Mouse (Mus musculus) forebrain, embryonic 15.5 days (tissue): Measurements from ENCODE around the gene Sec14l1. TPM values are rescaled to one million over a fixed set of nuclear protein-coding genes. Genes with fewer than 3 reads are reported as not detected.

ENCODE experiments used
- ATAC-seq: fragments of 200-750 bp; cut with Nextera tagmentation; replicated peaks from 2 replicates; pipeline ENCODE4 v1.8.0; 2017; ENCODE audit warnings: mild to moderate bottlenecking, moderate TSS enrichment, moderate library complexity
- H3K27ac ChIP-seq: fragments of 300-500 bp; sonication (generic); replicated peaks from 2 replicates; pipeline ENCODE4 v1.5.1; 2015; ENCODE audit warnings: mild to moderate bottlenecking, inconsistent platforms
- H3K27me3 ChIP-seq: fragments of 300-500 bp; sonication (generic); 2 replicates; pipeline ENCODE4 v1.6.1; 2015; ENCODE audit warnings: inconsistent platforms
- H3K36me3 ChIP-seq: fragments of 300-500 bp; sonication (generic); 2 replicates; pipeline ENCODE4 v1.6.1; 2015; ENCODE audit warnings: mild to moderate bottlenecking, inconsistent platforms
- H3K4me1 ChIP-seq: fragments of 300-500 bp; sonication (generic); 2 replicates; pipeline ENCODE4 v1.6.1; 2015; ENCODE audit warnings: inconsistent platforms
- H3K4me2 ChIP-seq: fragments of 300-500 bp; sonication (generic); replicated peaks from 2 replicates; pipeline ENCODE4 v1.6.1; 2015; ENCODE audit warnings: mild to moderate bottlenecking, inconsistent platforms
- H3K4me3 ChIP-seq: fragments of 300-500 bp; sonication (generic); 2 replicates; pipeline ENCODE4 v1.5.1; 2015; ENCODE audit warnings: mild to moderate bottlenecking, inconsistent platforms
- H3K9ac ChIP-seq: fragments of 300-500 bp; sonication (generic); replicated peaks from 2 replicates; pipeline ENCODE4 v1.6.1; 2015; ENCODE audit warnings: mild to moderate bottlenecking, inconsistent platforms
- H3K9me3 ChIP-seq: fragments of 300-500 bp; sonication (generic); 2 replicates; pipeline ENCODE4 v1.6.1; 2016; ENCODE audit warnings: inconsistent platforms
- whole genome bisulfite sequencing: fragments of 180-500 bp; shearing (Covaris S2); methylation state at CpG from one replicate; pipeline ENCODE4 v1.1.7; 2015; ENCODE audit warnings: mixed read lengths; 5-methylcytosine and 5-hydroxymethylcytosine counted together
- polyA plus RNA-seq: library from polyadenylated mRNA; unstranded; fragments of >200 nt; fragmentation: Nextera tagmentation; extraction: Ambion mirVana; gene quantifications from 2 replicates; pipeline ENCODE4 v1.2.1, GENCODE M21; 2015

The Sec14l1 gene
- polyA plus RNA-seq, 1 experiment from 2014 or later, result 76.8 TPM

DNA sequence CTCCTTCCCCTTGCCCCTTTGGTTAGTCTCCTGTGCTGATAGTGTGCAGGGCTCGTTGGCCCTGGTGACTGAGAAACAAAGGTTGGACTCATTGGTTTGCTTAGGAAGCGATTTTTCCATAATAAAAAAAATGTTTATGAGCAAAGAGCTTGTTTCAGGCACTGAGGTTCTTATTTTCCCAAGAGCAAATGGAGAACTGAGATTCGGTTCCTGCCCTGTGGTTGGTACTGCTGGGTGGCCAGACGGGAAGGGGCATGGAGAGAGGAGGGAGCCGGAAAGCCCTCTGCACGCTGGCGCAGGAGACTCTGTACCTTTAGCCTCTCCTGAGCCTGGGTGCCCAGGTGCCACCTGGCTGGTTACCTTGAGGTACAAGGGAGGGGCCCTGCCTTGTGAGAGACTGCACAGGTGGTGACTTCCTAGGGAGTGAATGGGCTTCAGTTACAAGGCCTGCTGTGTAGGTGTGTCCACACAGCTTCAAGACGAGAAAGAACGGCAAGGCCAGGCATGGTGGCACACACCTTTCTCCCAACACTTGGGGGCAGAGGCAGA lies 23.3 kb downstream of the Sec14l1 start:
- Histone ChIP-seq H3K27ac (no peak overlapping the region), H3K4me1 (peaks cover 27% of the 10 kb centered on the region), H3K36me3 (peaks cover 10% of the 10 kb centered on the region), H3K9me3 (no peaks in the 10 kb centered on the region), H3K4me3 (no peak overlapping the region), H3K27me3 (no peaks in the 10 kb centered on the region), H3K4me2 (no peak overlapping the region), H3K9ac (no peak overlapping the region)
- WGBS, result 88% methylated on average over 9 of the region's 9 CpGs
- ATAC-seq, result no peak

DNA sequence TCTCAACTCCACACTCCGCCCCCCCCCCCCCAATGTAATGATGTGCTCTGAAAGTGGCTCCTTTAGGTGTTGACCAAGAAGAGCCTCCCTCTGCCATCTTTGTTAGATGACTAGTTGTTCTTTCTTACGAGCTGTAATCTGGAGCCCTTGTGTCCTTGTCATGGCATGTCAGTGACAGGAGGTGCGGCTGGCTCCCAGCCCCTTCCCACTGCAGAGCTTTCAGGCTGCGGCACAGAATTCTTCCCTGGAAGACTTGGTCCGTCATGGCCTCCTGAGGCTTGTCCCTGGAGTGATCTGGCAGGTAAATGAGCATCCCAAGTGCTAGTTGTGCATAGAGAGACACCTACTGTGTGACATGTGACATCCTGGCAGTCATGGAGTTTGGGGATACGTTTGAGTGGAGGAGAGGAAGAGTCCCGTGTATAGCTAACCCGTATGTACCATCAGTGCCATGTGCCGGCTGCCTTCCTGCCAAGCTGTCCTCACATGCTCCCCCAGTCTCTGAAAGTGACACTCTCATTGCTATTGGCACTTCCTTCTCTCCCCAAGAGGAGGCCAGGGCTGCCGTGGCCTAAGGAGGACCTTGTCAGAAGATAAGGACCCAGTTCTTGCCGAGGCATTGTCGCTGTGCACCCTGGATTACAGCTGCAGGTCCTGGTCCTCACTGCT lies 24.0 kb downstream of the Sec14l1 start:
- Histone ChIP-seq H3K9me3 (no peaks in the 10 kb centered on the region), H3K4me3 (no peak overlapping the region), H3K36me3 (peaks cover 16% of the 10 kb centered on the region), H3K4me1 (peaks cover 27% of the 10 kb centered on the region), H3K27ac (no peak overlapping the region), H3K9ac (no peak overlapping the region), H3K4me2 (no peak overlapping the region), H3K27me3 (no peaks in the 10 kb centered on the region)
- 78% methylated on average over 12 of the region's 12 CpGs for WGBS
- no peak for ATAC-seq

DNA sequence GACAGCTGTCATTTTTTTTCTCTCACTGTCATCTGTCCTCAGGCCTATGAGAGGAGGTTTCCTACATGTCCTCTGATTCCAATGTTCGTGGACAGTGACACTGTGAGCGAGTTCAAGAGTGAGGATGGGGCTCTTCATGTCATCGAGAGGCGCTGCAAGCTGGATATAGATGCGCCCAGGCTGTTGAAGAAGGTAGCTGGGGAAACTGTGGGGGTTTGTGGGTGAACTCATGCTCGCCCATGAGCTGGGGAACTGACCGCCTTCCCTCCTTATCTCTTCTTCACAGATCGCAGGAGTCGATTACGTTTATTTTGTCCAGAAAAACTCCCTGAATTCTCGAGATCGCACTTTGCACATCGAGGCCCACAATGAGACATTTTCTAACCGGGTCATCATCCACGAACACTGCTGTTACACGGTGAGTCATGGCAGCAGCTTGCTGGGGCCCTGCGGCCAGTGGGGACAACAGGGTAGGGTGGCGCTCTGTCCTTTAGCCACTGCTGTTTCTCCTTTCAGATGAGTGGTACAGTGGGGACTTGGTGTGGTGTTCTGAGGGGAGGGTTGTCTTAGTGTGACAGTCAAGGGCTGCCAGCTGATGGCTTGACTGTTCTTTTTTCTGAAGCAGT lies 26.5 kb downstream of the Sec14l1 start:
- Histone ChIP-seq H3K27ac (no peak overlapping the region), H3K4me3 (no peak overlapping the region), H3K4me2 (no peak overlapping the region), H3K4me1 (peaks cover 7% of the 10 kb centered on the region; the same call in 1 of the 2 replicates), H3K9me3 (no peaks in the 10 kb centered on the region), H3K9ac (no peak overlapping the region), H3K36me3 (peaks cover 42% of the 10 kb centered on the region), H3K27me3 (no peaks in the 10 kb centered on the region)
- ATAC-seq, result no peak
- WGBS, result 95% methylated on average over 18 of the region's 18 CpGs

DNA sequence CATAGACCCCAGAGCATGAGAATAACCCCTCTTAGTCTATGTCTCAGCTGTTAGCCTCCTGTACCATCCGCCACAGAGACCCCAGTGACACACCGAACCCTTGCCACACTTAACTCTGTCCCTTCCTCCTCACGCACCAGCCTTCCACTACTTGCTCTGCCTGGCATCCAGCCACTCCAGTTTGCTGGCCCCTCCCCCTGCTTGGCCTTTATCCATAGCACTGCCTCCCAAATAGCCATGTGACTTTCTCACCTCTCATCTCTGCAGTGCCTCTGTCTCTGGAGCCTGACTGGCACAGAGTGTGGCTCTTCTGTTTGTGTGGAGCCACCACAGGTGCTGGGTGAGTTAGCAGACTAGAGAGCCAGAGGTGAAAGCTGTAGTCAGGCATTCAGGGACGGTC lies 27.5 kb downstream of the Sec14l1 start:
- H3K4me1 ChIP-seq, result peaks cover 6% of the 10 kb centered on the region; the same call in 1 of the 2 replicates
- no peaks in the 10 kb centered on the region for H3K9me3 ChIP-seq
- no peak overlapping the region for H3K4me3 ChIP-seq
- no peak overlapping the region for H3K4me2 ChIP-seq
- H3K27ac ChIP-seq, result no peak overlapping the region
- H3K36me3 ChIP-seq, result peaks cover 52% of the 10 kb centered on the region
- ATAC-seq, result no peak
- 54% methylated on average over 4 of the region's 4 CpGs for WGBS
- H3K9ac ChIP-seq, result no peak overlapping the region
- H3K27me3 ChIP-seq, result no peaks in the 10 kb centered on the region

DNA sequence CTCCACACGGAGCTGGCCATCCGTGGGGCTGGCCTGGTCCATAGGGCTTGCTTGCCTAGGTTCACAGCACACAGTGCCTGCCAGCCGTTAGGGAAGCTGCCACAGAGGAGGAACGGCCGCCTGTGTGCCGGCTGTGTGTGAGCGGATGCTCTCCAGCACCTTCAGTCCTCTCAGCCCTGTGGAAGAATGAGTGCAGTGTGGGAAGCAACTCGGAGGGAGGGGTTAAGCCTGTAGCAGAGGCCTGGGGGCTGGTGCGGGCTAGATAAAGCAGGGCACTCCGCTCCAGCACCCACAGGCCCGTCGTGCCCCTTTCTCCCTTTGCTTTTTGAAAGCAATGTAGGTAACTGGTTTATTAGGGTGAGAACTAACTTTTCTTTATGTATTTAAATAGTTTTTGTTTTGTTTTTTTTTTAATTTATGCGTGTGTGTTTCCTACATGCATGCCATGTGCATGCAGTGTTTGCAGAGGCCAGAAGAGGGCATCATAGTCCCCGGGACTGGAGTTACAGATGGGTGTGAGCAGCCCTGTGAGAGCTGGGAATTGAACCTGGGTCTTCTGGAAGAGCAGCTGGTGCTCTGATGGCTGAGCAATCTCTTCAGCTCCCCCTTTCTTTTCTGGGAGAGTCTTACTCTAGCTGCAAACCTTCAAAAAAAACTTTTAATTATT lies 30.6 kb downstream of the Sec14l1 start:
- Histone ChIP-seq H3K9me3 (no peaks in the 10 kb centered on the region), H3K27me3 (no peaks in the 10 kb centered on the region), H3K4me3 (no peak overlapping the region), H3K9ac (no peak overlapping the region), H3K4me2 (no peak overlapping the region), H3K27ac (no peak overlapping the region), H3K36me3 (peaks cover 82% of the 10 kb centered on the region), H3K4me1 (no peaks in the 10 kb centered on the region)
- 90% methylated on average over 14 of the region's 14 CpGs for WGBS
- ATAC-seq, result no peak

DNA sequence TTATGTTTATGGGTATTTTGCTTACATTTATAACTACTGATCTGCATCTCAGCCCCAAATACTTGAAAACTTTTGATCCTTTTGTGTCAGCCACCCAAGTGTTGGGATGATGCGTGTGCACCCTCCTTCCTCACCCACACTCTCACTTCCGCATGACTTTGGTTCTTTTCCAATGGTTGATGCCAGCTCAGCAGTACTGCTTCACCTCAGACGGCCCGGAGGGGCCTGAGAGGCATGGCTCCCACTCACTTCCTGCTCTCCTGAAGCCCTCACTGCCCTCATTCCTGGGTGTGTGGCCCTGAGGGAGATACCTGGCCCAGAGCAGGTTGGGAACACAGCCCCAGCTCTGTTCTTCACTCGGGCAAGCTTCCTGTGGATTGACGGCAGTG lies 31.1 kb downstream of the Sec14l1 start:
- WGBS, result 85% methylated on average over 6 of the region's 6 CpGs
- Histone ChIP-seq H3K27ac (no peak overlapping the region), H3K4me2 (no peak overlapping the region), H3K4me3 (no peak overlapping the region), H3K9me3 (no peaks in the 10 kb centered on the region), H3K9ac (no peak overlapping the region), H3K36me3 (peaks cover 87% of the 10 kb centered on the region), H3K27me3 (no peaks in the 10 kb centered on the region), H3K4me1 (no peaks in the 10 kb centered on the region)
- no peak for ATAC-seq

DNA sequence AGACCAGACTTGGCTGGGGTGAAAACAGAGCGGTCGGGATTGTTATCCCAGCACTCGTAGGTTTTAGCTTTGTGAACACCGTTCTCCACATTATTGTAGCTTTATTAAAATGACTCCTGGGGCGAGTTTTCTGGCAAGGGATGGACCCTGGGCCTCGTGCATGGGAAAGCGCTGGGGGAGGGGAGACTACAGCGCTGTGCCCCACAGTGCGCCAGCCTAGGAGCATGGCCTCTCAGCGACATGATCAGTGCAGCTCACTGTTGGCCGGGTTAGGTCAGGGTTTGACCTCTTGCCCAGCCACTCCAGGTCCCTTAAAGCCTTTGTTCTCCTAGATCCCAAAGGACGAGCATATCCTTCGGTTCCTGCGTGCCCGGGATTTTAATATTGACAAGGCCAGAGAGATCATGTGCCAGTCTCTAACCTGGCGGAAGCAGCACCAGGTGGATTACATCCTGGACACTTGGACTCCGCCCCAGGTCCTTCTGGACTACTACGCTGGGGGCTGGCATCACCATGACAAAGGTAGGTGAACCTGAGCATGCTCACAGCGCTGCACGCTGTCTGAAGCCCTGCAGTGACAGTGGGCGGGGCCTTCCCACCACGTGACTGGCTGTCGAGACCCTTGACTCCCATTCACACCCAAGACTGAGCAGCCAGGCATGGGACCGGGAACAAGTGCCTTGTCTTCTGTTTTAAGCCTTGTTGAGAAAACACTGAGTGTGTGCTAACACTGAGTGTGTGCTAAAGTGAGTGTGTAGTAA lies 32.0 kb downstream of the Sec14l1 start:
- 58% methylated on average over 24 of the region's 24 CpGs for WGBS
- H3K9ac ChIP-seq, result no peak overlapping the region
- ATAC-seq, result no peak
- peaks cover 92% of the 10 kb centered on the region for H3K36me3 ChIP-seq
- no peak overlapping the region for H3K27ac ChIP-seq
- no peaks in the 10 kb centered on the region for H3K9me3 ChIP-seq
- no peaks in the 10 kb centered on the region for H3K27me3 ChIP-seq
- H3K4me1 ChIP-seq, result no peaks in the 10 kb centered on the region
- H3K4me3 ChIP-seq, result no peak overlapping the region
- no peak overlapping the region for H3K4me2 ChIP-seq

DNA sequence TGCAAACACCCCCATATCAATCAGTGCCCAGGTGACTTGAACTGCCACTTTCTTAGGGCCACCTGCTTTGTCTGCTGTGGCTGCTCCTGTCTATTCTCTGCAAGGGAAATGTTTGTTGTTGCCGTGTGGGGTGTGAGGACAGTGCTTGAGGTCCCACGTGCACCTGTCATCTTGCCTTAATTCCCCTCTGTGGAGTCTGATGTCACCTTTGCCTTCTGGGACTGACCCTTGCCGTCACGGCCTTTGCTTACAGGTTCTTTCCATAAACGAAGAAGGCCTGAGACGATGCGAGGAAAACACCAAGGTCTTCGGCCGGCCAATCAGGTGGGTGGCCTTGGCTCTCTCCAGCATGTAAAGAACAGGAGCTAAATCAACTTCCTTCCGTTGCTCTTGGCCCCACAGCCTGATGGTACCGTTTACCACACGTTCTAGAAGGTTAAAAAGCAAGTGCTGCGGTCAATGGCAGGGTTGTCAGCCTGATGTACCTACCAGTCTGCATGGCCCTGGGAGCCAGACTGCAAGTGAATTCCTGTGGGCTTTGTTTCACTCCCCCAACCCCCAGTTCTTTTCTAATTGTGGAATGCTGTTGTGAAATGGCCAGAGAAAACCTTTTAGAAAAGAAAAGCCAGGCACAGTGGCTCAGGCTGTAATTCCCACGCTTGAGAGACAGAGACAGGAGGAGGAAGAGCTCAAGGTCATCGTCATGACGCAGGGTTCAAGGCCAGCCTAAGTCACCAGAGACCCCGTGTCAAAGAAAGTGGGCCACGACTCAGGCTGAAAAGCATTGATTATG lies 34.1 kb downstream of the Sec14l1 start:
- no peak overlapping the region for H3K27ac ChIP-seq
- H3K27me3 ChIP-seq, result no peaks in the 10 kb centered on the region
- H3K9me3 ChIP-seq, result no peaks in the 10 kb centered on the region
- H3K4me1 ChIP-seq, result no peaks in the 10 kb centered on the region
- H3K4me3 ChIP-seq, result no peak overlapping the region
- 72% methylated on average over 18 of the region's 18 CpGs for WGBS
- no peak overlapping the region for H3K4me2 ChIP-seq
- no peak overlapping the region for H3K9ac ChIP-seq
- H3K36me3 ChIP-seq, result peaks cover 88% of the 10 kb centered on the region
- ATAC-seq, result no peak

DNA sequence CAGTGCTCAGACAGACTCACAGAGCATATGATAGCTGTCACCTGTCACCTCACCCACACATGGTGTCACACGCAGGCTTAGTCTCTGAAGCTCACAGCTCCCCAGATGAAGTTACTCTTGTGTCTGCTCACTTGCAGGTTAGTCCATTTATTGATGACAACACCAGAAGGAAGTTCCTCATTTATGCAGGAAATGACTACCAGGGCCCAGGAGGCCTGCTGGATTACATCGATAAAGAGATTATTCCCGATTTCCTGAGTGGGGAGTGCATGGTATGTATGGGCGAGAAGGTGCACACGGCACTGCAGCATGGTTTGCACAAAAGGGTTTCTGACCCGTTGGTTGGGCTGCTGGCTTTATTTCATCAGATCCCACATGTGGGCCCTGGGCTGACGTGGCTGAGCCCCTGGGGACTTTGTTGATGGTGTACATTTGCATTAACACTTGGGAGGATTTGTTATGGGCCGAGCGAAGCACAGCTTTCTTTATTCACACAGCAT lies 35.5 kb downstream of the Sec14l1 start:
- H3K4me2 ChIP-seq, result no peak overlapping the region
- H3K4me1 ChIP-seq, result no peaks in the 10 kb centered on the region
- no peak overlapping the region for H3K4me3 ChIP-seq
- H3K36me3 ChIP-seq, result peaks cover 85% of the 10 kb centered on the region
- H3K9ac ChIP-seq, result no peak overlapping the region
- no peak overlapping the region for H3K27ac ChIP-seq
- 82% methylated on average over 9 of the region's 9 CpGs for WGBS
- H3K27me3 ChIP-seq, result no peaks in the 10 kb centered on the region
- no peaks in the 10 kb centered on the region for H3K9me3 ChIP-seq
- ATAC-seq, result no peak

DNA sequence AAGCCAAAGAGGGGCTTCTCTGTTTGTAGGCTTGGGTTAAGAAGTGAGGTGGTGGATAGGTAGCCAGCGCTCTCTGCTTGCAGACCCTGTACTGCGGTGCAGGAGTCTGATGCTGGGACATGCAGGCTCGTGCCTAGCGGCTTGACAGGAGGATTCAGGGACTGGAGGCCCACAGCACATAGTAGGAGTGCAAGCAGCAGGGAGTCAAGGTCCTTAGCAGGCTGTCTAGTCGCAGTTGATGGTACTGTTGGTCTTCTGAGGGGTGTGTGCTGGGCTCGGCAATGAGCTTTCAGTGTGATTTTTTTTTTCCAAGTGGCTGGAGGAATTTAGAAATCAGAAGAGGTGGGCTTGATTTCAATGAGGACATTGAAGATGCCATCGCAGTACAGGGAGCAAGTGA lies 36.5 kb downstream of the Sec14l1 start:
- H3K36me3 ChIP-seq, result peaks cover 84% of the 10 kb centered on the region
- no peaks in the 10 kb centered on the region for H3K27me3 ChIP-seq
- ATAC-seq, result no peak
- H3K9me3 ChIP-seq, result no peaks in the 10 kb centered on the region
- H3K27ac ChIP-seq, result no peak overlapping the region
- H3K4me1 ChIP-seq, result peaks cover 8% of the 10 kb centered on the region; the same call in 1 of the 2 replicates
- H3K4me3 ChIP-seq, result no peak overlapping the region
- 88% methylated on average over 7 of the region's 7 CpGs for WGBS
- no peak overlapping the region for H3K4me2 ChIP-seq
- H3K9ac ChIP-seq, result no peak overlapping the region

DNA sequence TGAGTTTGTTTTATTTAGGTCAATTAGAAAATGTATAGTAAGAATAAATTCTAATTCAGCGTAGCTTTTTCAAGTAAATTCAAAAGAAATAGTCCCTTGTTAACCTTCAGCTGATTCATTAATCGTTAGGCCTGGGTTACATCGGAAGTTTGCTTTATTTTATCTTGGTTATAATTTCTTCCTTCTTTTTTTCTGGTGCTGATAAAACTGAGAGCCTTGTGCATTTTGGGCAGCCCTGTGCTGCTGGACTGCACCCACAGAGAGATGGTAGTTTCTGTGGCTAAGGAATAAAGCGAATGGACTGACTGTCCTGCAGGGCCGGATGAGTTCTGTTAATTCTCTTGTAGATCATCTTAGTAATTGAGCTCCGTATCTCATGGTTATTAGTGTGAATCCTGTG lies 37.6 kb downstream of the Sec14l1 start:
- no peak for ATAC-seq
- H3K4me3 ChIP-seq, result no peak overlapping the region
- 87% methylated on average over 6 of the region's 6 CpGs for WGBS
- peaks cover 8% of the 10 kb centered on the region; the same call in 1 of the 2 replicates for H3K4me1 ChIP-seq
- H3K9me3 ChIP-seq, result no peaks in the 10 kb centered on the region
- peaks cover 81% of the 10 kb centered on the region for H3K36me3 ChIP-seq
- H3K27ac ChIP-seq, result no peak overlapping the region
- no peak overlapping the region for H3K9ac ChIP-seq
- H3K27me3 ChIP-seq, result no peaks in the 10 kb centered on the region
- no peak overlapping the region for H3K4me2 ChIP-seq
